Mouse (Mus musculus) frontal cortex, postnatal 14 days (tissue): ENCODE data around the gene Csrp3.

ENCODE experiments used
- DNase-seq, 2 experiments: peaks; one replicate each; pipeline ENCODE4 v3.0.0; 2022; ENCODE audit warnings: low spot score in 2 of 2

Csrp3 gene

GRCm38 (mm10) chr7:48867576-48867975, 19.7 kb upstream of the Csrp3 start:
- DNase-seq, result no peak

- DNase-seq, result no peak
These were observed 17.0 kb upstream of the Csrp3 start for GRCm38 (mm10) chr7:48864671-48865458.

GRCm38 (mm10) chr7:48864199-48864598, 16.4 kb upstream of the Csrp3 start:
- DNase-seq, result no peak

GRCm38 (mm10) chr7:48861796-48862195, 14.0 kb upstream of the Csrp3 start:
- no peak for DNase-seq

- no peak for DNase-seq
These were observed 13.1 kb upstream of the Csrp3 start for GRCm38 (mm10) chr7:48860948-48861347.

GRCm38 (mm10) chr7:48859362-48859761, 11.5 kb upstream of the Csrp3 start:
- no peak for DNase-seq

- DNase-seq, result no peak
These were observed 10.4 kb upstream of the Csrp3 start for GRCm38 (mm10) chr7:48858257-48858656.

GRCm38 (mm10) chr7:48855461-48855860, 7.6 kb upstream of the Csrp3 start:
- DNase-seq, result no peak

GRCm38 (mm10) chr7:48853496-48853895, 5.7 kb upstream of the Csrp3 start:
- no peak for DNase-seq

GRCm38 (mm10) chr7:48851529-48852104, 3.8 kb upstream of the Csrp3 start:
- no peak for DNase-seq

GRCm38 (mm10) chr7:48846755-48847154, 1.1 kb downstream of the Csrp3 start:
- DNase-seq, result no peak

GRCm38 (mm10) chr7:48845213-48845973, 2.4 kb downstream of the Csrp3 start:
- DNase-seq, result no peak

GRCm38 (mm10) chr7:48843541-48843940, 4.3 kb downstream of the Csrp3 start:
- DNase-seq, result no peak

GRCm38 (mm10) chr7:48842353-48842752, 5.5 kb downstream of the Csrp3 start:
- DNase-seq, result no peak

GRCm38 (mm10) chr7:48841538-48841937, 6.3 kb downstream of the Csrp3 start:
- DNase-seq, result no peak

GRCm38 (mm10) chr7:48840545-48840944, 7.3 kb downstream of the Csrp3 start:
- DNase-seq, result no peak

- DNase-seq, result no peak
These were observed 9.4 kb downstream of the Csrp3 start for GRCm38 (mm10) chr7:48838434-48838833.

- DNase-seq, result no peak
These were observed 10.9 kb downstream of the Csrp3 start for GRCm38 (mm10) chr7:48836949-48837348.

- DNase-seq, result no peak
These were observed 12.7 kb downstream of the Csrp3 start for GRCm38 (mm10) chr7:48834989-48835626.

GRCm38 (mm10) chr7:48834371-48834970, 13.4 kb downstream of the Csrp3 start:
- DNase-seq, result no peak

GRCm38 (mm10) chr7:48832735-48833134, 15.1 kb downstream of the Csrp3 start:
- no peak for DNase-seq

- DNase-seq, result no peak
These were observed 17.4 kb downstream of the Csrp3 start for GRCm38 (mm10) chr7:48830395-48830794.
